Mouse (Mus musculus): ENCODE measurements around the gene Ndufa10. TPM values are rescaled to one million over a fixed set of nuclear protein-coding genes. Genes with fewer than 3 reads are reported as not detected.

Gene Ndufa10
- total and polyA plus RNA-seq, 2 experiments from 2014 or later = 187 to 388 TPM

DNA sequence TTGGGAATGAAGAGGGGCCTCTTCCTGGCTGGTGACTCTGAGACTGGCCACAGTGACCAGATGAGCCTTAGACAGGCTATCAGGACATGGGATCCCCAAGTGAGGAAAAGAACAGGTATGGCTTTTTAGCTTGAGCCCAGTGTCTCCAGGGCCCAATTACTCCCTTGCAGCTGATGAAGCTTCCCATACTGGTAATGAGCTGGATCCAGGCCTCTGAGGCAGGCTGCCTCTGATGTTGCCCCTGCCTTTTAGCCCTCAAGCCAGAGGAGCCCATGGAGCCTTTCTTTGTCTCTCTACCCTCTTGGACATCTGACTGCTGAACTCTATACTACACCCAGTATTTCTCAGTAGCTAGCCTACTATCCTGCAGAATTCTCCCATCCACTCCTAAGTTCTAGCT is 11.4 kb upstream of the Ndufa10 start, which contains the start of gene Olfr1416:
TSS of gene Olfr1416 (minus strand) at position 101 of the 400 bp plus-strand sequence.
- Histone ChIP-seq H3K4me2 (ENCODE audit: low read depth, low read length) (no peak within 1 kb of the TSS), H3K4me1 (ENCODE audit: insufficient read depth, low read length) (no peaks in the 10 kb centered on the region), H3K4me3 (ENCODE audit: low read length) (no peak within 1 kb of the TSS), H3K36me3 (ENCODE audit: insufficient read depth, low read length) (no peaks in the 10 kb centered on the region), H3K9ac (replicated peaks; ENCODE audit: low read length) (no peak within 1 kb of the TSS), H3K9me3 (ENCODE audit: low read length) (no peaks in the 10 kb centered on the region), H3K27me3 (ENCODE audit: insufficient read depth, low read length) (no peaks in the 10 kb centered on the region), H3K27ac (no peak within 1 kb of the TSS)
- ATAC-seq (no peak), DNase-seq (ENCODE audit: low spot score) (no peak)
- TF ChIP-seq CTCF (IDR thresholded peaks at IDR 0.05; ENCODE audit: low read depth) = no peak

DNA sequence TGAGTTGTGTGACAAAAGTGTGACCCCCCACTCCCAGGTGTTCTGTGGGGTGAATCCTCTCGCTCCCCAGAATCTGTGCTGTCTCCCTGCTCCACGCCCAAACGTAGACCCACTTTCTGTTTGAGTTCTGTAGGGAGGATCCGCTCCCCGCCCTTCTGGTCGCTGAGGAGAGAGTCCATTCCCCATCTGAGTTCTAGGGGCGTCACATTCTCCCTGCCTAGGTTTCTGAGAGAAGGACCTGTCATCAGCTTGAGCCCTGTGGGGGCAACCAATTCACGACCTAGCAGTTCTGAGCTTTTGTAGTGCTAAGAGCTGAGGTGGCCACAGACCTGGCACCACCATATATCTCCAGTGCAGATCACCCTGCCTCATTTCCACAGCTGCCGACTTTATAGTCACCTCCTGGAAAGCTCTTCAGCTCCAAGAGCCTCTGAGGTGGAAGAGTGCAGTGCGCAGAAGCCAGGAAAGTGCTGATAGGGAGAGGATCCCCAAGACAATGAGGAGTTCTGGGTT is 462 bp upstream of the Ndufa10 start:
- peak; percentile 17 for DNase-seq (ENCODE audit: low spot score)
- Histone ChIP-seq H3K9me3 (ENCODE audit: low read length) (no peaks in the 10 kb centered on the region), H3K27ac (peak overlapping the region; percentile 54; the same call in 1 of the 2 replicates), H3K36me3 (ENCODE audit: insufficient read depth, low read length) (peaks cover 19% of the 10 kb centered on the region; the same call in 1 of the 2 replicates), H3K27me3 (ENCODE audit: insufficient read depth, low read length) (no peaks in the 10 kb centered on the region), H3K9ac (replicated peaks; ENCODE audit: low read length) (peak overlapping the region; percentile 93), H3K4me3 (ENCODE audit: low read length) (peak overlapping the region; percentile 75), H3K4me2 (ENCODE audit: low read depth, low read length) (peak overlapping the region; percentile 97), H3K4me1 (ENCODE audit: insufficient read depth, low read length) (peaks cover 5% of the 10 kb centered on the region; the same call in 1 of the 2 replicates)
- ATAC-seq = peak; percentile 79
- WGBS = 6% methylated on average over 10 of the region's 10 CpGs
- no peak for TF ChIP-seq CTCF (IDR thresholded peaks at IDR 0.05; ENCODE audit: low read depth)

DNA sequence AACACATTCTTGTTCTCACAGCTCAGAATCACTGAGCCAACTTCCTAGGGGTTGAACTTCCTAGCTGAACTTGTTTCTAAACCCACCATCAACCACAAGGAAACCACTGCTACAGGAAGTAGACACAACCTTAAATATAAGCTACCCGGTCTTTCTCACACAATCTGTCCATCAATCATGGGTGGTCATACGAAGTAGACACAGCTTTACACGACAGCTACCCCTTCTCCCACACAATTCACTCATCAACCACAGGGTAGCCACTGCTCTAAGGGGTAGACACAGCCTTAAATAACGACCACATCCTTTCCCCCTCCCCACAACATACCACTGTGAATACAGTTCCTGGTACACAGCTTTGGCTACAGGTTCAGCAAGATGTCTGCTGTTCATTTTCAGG is 4.8 kb downstream of the Ndufa10 start:
- DNase-seq (ENCODE audit: low spot score) = no peak
- H3K36me3 ChIP-seq (ENCODE audit: insufficient read depth, low read length) = peaks cover 60% of the 10 kb centered on the region
- H3K4me2 ChIP-seq (ENCODE audit: low read depth, low read length) = no peak overlapping the region
- no peaks in the 10 kb centered on the region; the same call in 1 of the 2 replicates for H3K4me1 ChIP-seq (ENCODE audit: insufficient read depth, low read length)
- no peak for TF ChIP-seq CTCF (IDR thresholded peaks at IDR 0.05; ENCODE audit: low read depth)
- no peaks in the 10 kb centered on the region for H3K9me3 ChIP-seq (ENCODE audit: low read length)
- WGBS = 91% methylated on average over 4 of the region's 4 CpGs
- ATAC-seq = no peak
- H3K27ac ChIP-seq = no peak overlapping the region
- H3K4me3 ChIP-seq (ENCODE audit: low read length) = no peak overlapping the region
- no peak overlapping the region for H3K9ac ChIP-seq (replicated peaks; ENCODE audit: low read length)
- H3K27me3 ChIP-seq (ENCODE audit: insufficient read depth, low read length) = no peaks in the 10 kb centered on the region

DNA sequence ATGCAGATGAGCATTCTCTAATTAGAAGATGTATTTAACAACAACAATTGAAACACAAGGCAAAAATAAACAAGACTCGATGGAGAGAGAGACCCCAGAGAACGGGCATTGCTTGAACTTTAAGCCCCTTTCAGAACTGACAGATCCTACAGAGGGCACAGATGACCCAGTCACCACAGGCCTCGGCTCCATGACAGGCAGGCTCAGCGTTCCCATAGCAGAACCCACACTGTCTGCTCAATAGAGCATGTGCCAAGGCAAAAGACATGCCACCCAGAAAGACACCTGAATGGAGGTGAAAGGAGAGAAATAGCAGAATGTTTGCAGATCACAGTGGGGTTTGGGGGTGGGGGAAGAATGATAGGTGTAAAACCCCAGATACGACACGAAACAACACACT is 15.2 kb downstream of the Ndufa10 start:
- Histone ChIP-seq H3K4me2 (ENCODE audit: low read depth, low read length) (no peak overlapping the region), H3K4me1 (ENCODE audit: insufficient read depth, low read length) (no peaks in the 10 kb centered on the region), H3K9ac (replicated peaks; ENCODE audit: low read length) (no peak overlapping the region), H3K4me3 (ENCODE audit: low read length) (no peak overlapping the region), H3K9me3 (ENCODE audit: low read length) (no peaks in the 10 kb centered on the region), H3K27ac (no peak overlapping the region), H3K36me3 (ENCODE audit: insufficient read depth, low read length) (peaks cover 71% of the 10 kb centered on the region), H3K27me3 (ENCODE audit: insufficient read depth, low read length) (no peaks in the 10 kb centered on the region)
- DNase-seq (ENCODE audit: low spot score) (no peak), ATAC-seq (no peak)
- 78% methylated on average over 6 of the region's 6 CpGs for WGBS
- TF ChIP-seq CTCF (IDR thresholded peaks at IDR 0.05; ENCODE audit: low read depth) = no peak

DNA sequence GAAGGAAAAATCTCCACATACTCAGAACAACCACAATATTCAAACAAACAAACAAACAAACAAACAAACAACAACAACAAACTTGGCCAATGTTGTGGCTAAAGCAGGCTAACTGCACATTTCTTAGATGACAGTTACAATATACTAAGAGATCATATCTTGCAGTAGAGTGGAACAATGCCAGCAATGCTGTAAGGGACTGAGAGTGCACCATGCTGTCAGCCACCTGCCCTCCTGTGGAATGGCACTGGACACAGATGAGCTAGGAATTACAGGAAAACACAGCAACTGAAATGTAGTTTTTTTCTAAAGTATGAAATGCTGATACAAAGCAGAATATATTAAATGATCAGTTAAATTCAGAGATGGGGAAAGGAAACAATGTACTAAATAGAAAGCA is 15.9 kb downstream of the Ndufa10 start:
- Histone ChIP-seq H3K9me3 (ENCODE audit: low read length) (no peaks in the 10 kb centered on the region), H3K27ac (no peak overlapping the region), H3K4me1 (ENCODE audit: insufficient read depth, low read length) (no peaks in the 10 kb centered on the region), H3K27me3 (ENCODE audit: insufficient read depth, low read length) (no peaks in the 10 kb centered on the region), H3K36me3 (ENCODE audit: insufficient read depth, low read length) (peaks cover 71% of the 10 kb centered on the region), H3K9ac (replicated peaks; ENCODE audit: low read length) (no peak overlapping the region), H3K4me2 (ENCODE audit: low read depth, low read length) (no peak overlapping the region), H3K4me3 (ENCODE audit: low read length) (no peak overlapping the region)
- TF ChIP-seq CTCF (IDR thresholded peaks at IDR 0.05; ENCODE audit: low read depth) = no peak
- ATAC-seq = no peak
- no peak for DNase-seq (ENCODE audit: low spot score)

DNA sequence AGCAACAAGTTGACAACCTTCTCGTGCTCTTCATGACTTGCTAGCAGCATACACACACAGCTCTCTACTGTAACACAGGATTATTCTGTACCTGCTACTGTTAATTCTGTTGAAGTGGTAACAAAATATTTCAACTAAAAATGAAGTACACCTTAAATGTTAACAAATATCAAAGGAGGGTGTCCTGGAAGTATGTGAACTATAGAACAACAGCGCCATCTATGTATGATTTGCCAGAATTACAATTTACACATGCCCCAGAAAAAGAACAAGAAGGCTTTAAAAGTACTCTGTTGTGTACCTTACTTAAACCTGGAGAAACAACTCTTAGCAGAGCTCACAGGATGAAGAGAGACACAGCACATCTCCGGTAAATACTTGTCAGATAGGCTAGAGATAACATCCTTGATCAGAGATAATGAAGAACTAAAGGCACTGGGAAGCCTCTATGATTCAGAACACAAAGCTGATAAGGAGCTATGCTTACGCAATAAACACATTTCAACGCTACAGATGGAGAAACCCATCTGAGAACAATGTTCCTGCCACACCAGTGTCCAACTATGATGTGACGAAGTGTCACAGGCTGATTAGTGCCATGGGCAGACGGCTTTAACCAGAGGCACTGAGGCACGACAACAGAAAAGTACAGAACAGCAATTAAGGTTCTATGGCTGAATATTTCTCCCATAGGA is 19.8 kb downstream of the Ndufa10 start:
- Histone ChIP-seq H3K27ac (no peak overlapping the region), H3K9ac (replicated peaks; ENCODE audit: low read length) (no peak overlapping the region), H3K27me3 (ENCODE audit: insufficient read depth, low read length) (no peaks in the 10 kb centered on the region), H3K4me2 (ENCODE audit: low read depth, low read length) (no peak overlapping the region), H3K36me3 (ENCODE audit: insufficient read depth, low read length) (peaks cover 66% of the 10 kb centered on the region), H3K4me3 (ENCODE audit: low read length) (no peak overlapping the region), H3K9me3 (ENCODE audit: low read length) (no peaks in the 10 kb centered on the region), H3K4me1 (ENCODE audit: insufficient read depth, low read length) (no peaks in the 10 kb centered on the region)
- TF ChIP-seq CTCF (IDR thresholded peaks at IDR 0.05; ENCODE audit: low read depth) = peak; percentile 75
- ATAC-seq = no peak
- peak; percentile 72 for DNase-seq (ENCODE audit: low spot score)
- 74% methylated on average over 8 of the region's 8 CpGs for WGBS

DNA sequence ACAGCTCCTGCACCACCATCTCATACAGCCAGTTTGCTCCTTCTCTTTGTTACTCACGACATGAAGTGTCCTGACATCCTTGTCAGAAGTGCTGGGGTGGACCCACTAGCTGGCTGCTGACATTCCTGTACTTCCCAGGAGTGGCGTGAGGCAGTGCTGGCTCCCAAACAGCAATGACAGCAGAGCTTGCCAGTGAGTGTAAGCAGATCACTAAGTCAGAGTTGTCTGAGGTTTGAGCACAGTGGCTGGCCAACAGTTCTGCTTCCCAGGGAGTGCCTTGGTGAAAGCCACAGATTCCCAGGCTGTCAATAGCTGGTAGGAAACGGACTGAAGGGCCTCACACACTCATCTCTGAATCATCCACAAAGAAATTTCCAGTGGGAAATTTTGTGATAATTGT is 25.4 kb downstream of the Ndufa10 start:
- no peaks in the 10 kb centered on the region for H3K27me3 ChIP-seq (ENCODE audit: insufficient read depth, low read length)
- DNase-seq (ENCODE audit: low spot score) = no peak
- no peaks in the 10 kb centered on the region for H3K4me1 ChIP-seq (ENCODE audit: insufficient read depth, low read length)
- TF ChIP-seq CTCF (IDR thresholded peaks at IDR 0.05; ENCODE audit: low read depth) = no peak
- H3K4me3 ChIP-seq (ENCODE audit: low read length) = no peak overlapping the region
- H3K4me2 ChIP-seq (ENCODE audit: low read depth, low read length) = no peak overlapping the region
- no peak overlapping the region for H3K9ac ChIP-seq (replicated peaks; ENCODE audit: low read length)
- H3K36me3 ChIP-seq (ENCODE audit: insufficient read depth, low read length) = peaks cover 70% of the 10 kb centered on the region
- no peak for ATAC-seq
- 80% methylated on average over 3 of the region's 3 CpGs for WGBS
- H3K9me3 ChIP-seq (ENCODE audit: low read length) = no peaks in the 10 kb centered on the region
- H3K27ac ChIP-seq = no peak overlapping the region
